Mouse (Mus musculus): ENCODE measurements at regions not wholly inside any gene's neighbourhood (a gene's known extent, or its start where the extent isn't known, plus 50 kb on each side); places are given as distances from the start of the nearest gene placed in this dataset.

DNA sequence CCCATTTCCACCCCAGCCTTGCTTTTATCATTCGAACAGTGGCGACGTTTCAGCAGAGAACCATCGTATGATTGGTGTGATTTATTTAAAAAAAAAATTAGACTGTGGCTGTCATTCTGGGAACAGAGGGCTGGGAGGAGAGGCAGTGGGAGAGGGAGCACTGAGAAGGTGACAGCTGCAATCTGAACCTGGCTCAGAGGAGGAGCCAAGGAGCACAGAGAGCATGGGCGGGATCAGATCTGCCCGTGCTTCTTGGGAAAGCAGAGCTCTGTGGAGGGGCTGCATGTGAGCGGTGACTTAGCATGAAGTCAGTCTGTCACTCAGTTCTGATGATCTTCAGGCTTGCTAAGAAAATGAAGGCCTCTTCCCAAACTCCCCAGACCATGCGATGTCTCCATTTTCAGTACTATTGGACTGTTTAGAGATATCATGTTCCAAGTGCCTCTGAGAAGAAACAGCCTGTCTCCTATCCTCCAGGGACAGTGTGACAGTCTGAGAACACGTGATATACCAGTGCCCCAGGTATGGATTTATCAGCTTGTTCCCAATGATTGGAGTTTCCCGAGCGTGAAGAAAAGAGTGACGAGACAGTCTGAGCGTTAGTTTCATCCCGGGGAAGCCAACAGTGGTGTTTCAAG is 129.3 kb downstream of the Nufip1 start:
- WGBS: 78% methylated on average over 14 of the region's 14 CpGs
- no peak for ATAC-seq (ENCODE audit: insufficient read depth, low FRiP score)
- Histone ChIP-seq H3K27ac (ENCODE audit: low read length) (no peak overlapping the region), H3K9ac (ENCODE audit: low read length) (no peak overlapping the region), H3K36me3 (ENCODE audit: control insufficient read depth, insufficient read depth, low read length) (no peaks in the 10 kb centered on the region), H3K4me2 (ENCODE audit: low read depth, low read length) (no peak overlapping the region), H3K9me3 (replicated peaks; ENCODE audit: control insufficient read depth, low read length) (no peaks in the 10 kb centered on the region), H3K4me3 (replicated peaks; ENCODE audit: low read length) (no peak overlapping the region), H3K27me3 (ENCODE audit: control insufficient read depth, insufficient read depth, low read length) (no peaks in the 10 kb centered on the region), H3K4me1 (ENCODE audit: control insufficient read depth, insufficient read depth, low read length) (peaks cover 11% of the 10 kb centered on the region; the same call in 1 of the 2 replicates)

DNA sequence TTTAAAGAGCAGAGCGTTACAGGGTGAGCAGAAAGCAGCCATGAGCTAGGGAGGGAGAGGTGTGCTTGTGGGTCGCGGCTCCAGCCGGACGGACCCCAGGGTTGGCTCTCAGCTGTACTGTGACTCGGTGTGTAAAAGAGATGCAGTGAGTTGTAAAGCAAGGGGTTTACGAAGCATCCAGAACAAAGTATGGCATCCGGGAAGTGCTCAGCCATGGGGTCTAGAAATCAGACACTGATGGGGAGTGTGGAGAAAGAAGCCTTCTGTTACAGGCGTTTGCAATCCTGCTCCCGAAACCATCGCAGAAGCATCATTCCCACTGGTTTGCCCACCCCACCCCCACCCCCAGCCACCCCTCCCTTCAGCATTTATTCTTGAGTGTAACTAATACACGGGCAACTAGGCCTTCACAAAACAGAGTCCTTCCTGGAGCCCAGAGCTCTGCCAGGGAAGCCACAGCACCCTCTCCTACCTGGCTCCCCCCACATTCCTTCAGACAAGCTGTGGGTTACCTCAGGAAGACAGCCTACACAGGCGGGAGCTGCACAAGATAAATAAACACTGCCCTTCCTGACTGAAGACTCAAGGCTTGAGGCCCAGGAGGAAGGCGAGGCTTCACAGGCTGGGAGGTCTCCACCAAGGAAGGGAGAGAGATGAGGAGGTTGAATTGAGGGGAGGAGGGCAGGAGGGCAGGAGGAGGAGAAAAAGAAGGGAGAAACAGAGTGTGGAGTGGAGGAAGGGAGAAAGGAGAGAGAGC is 133.1 kb downstream of the Nufip1 start:
- H3K27ac ChIP-seq (ENCODE audit: low read length): no peak overlapping the region
- H3K4me2 ChIP-seq (ENCODE audit: low read depth, low read length): no peak overlapping the region
- H3K4me1 ChIP-seq (ENCODE audit: control insufficient read depth, insufficient read depth, low read length): peaks cover 11% of the 10 kb centered on the region; the same call in 1 of the 2 replicates
- H3K9ac ChIP-seq (ENCODE audit: low read length): no peak overlapping the region
- no peaks in the 10 kb centered on the region for H3K9me3 ChIP-seq (replicated peaks; ENCODE audit: control insufficient read depth, low read length)
- WGBS: 62% methylated on average over 14 of the region's 14 CpGs
- peak; percentile 67; the same call in 1 of the 2 replicates for ATAC-seq (ENCODE audit: insufficient read depth, low FRiP score)
- no peaks in the 10 kb centered on the region for H3K36me3 ChIP-seq (ENCODE audit: control insufficient read depth, insufficient read depth, low read length)
- no peaks in the 10 kb centered on the region for H3K27me3 ChIP-seq (ENCODE audit: control insufficient read depth, insufficient read depth, low read length)
- H3K4me3 ChIP-seq (replicated peaks; ENCODE audit: low read length): no peak overlapping the region

DNA sequence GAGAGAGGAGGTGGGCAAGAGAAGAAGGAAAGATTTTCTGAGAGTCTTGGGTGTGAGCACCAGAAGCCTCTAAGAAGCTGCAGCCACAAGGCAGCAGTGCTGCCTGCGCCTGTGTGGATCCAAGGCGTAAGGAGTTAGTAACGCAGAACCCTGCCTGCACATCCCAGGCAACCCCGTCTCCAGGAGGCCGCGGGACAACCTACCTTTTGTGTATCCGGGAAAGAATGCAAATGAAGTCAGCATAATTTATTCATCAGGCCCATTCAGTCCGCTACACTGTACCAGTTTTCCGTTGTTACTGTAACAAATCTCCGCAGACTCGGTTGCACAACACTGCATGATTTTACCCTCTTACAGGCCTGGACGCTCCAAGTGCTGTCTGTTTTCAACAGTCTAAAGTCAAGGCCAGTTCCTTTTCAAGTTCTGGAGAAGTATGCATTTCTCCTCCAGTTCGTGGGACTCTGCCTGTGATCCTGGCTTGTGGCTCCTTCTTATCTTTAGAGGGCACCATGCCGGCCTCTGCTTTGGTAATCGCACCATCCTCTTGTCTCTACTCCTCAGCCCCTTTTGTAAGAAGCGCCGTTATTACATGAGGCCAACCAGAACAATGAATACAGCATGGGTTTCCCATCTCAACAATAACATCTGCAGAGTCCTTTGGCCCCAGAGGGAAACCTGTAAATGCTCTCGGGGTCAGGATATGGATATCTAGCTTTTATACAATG is 133.8 kb downstream of the Nufip1 start:
- no peaks in the 10 kb centered on the region for H3K27me3 ChIP-seq (ENCODE audit: control insufficient read depth, insufficient read depth, low read length)
- H3K4me2 ChIP-seq (ENCODE audit: low read depth, low read length): no peak overlapping the region
- H3K9ac ChIP-seq (ENCODE audit: low read length): no peak overlapping the region
- ATAC-seq (ENCODE audit: insufficient read depth, low FRiP score): no peak
- H3K9me3 ChIP-seq (replicated peaks; ENCODE audit: control insufficient read depth, low read length): no peaks in the 10 kb centered on the region
- H3K4me1 ChIP-seq (ENCODE audit: control insufficient read depth, insufficient read depth, low read length): peaks cover 11% of the 10 kb centered on the region; the same call in 1 of the 2 replicates
- H3K4me3 ChIP-seq (replicated peaks; ENCODE audit: low read length): no peak overlapping the region
- 48% methylated on average over 18 of the region's 18 CpGs for WGBS
- H3K27ac ChIP-seq (ENCODE audit: low read length): no peak overlapping the region
- H3K36me3 ChIP-seq (ENCODE audit: control insufficient read depth, insufficient read depth, low read length): no peaks in the 10 kb centered on the region

DNA sequence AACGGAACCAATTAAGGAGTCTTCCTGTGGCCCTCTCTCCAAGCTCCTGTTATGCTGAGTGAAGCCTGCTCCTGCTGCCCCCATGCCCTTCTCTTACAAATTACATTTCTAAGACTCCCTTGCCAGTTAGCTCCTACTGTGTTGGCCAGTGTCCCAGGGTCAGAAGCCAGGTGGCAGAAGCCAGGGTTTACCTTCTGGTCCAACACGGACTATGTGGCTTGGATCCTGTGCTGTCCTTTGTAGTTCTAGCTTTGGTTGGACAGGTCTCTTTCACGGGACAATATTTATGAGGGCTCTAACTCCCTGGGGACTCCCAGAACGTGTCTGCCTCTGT is 134.3 kb downstream of the Nufip1 start:
- Histone ChIP-seq H3K4me2 (ENCODE audit: low read depth, low read length) (no peak overlapping the region), H3K27me3 (ENCODE audit: control insufficient read depth, insufficient read depth, low read length) (no peaks in the 10 kb centered on the region), H3K9me3 (replicated peaks; ENCODE audit: control insufficient read depth, low read length) (no peaks in the 10 kb centered on the region), H3K27ac (ENCODE audit: low read length) (no peak overlapping the region), H3K36me3 (ENCODE audit: control insufficient read depth, insufficient read depth, low read length) (no peaks in the 10 kb centered on the region), H3K4me3 (replicated peaks; ENCODE audit: low read length) (no peak overlapping the region), H3K4me1 (ENCODE audit: control insufficient read depth, insufficient read depth, low read length) (peaks cover 11% of the 10 kb centered on the region; the same call in 1 of the 2 replicates), H3K9ac (ENCODE audit: low read length) (no peak overlapping the region)
- 69% methylated on average over 4 of the region's 4 CpGs for WGBS
- no peak for ATAC-seq (ENCODE audit: insufficient read depth, low FRiP score)

DNA sequence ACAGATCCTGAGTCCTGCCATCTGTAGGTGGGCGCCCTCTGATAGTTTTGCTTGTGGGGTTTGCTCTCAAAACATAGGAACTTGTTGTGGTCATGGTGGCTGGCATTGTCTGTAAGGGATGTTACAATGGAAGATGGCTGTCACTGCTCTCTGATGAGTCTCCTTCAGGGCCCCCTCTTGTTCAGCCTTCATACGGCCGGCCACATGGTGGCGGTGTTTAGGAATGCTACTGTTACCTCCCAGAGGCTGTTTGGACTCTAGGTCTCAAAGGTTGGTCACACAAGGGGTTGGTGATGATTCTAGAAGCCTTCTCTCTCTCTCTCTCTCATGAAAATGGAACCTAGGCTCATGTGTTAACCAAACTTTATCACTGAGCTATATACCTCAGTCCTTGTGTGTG is 137.0 kb downstream of the Nufip1 start:
- Histone ChIP-seq H3K9me3 (replicated peaks; ENCODE audit: control insufficient read depth, low read length) (no peaks in the 10 kb centered on the region), H3K4me1 (ENCODE audit: control insufficient read depth, insufficient read depth, low read length) (peaks cover 11% of the 10 kb centered on the region; the same call in 1 of the 2 replicates), H3K27ac (ENCODE audit: low read length) (no peak overlapping the region), H3K4me3 (replicated peaks; ENCODE audit: low read length) (no peak overlapping the region), H3K36me3 (ENCODE audit: control insufficient read depth, insufficient read depth, low read length) (no peaks in the 10 kb centered on the region), H3K4me2 (ENCODE audit: low read depth, low read length) (no peak overlapping the region), H3K27me3 (ENCODE audit: control insufficient read depth, insufficient read depth, low read length) (no peaks in the 10 kb centered on the region), H3K9ac (ENCODE audit: low read length) (no peak overlapping the region)
- ATAC-seq (ENCODE audit: insufficient read depth, low FRiP score): no peak
- 82% methylated on average over 4 of the region's 4 CpGs for WGBS

DNA sequence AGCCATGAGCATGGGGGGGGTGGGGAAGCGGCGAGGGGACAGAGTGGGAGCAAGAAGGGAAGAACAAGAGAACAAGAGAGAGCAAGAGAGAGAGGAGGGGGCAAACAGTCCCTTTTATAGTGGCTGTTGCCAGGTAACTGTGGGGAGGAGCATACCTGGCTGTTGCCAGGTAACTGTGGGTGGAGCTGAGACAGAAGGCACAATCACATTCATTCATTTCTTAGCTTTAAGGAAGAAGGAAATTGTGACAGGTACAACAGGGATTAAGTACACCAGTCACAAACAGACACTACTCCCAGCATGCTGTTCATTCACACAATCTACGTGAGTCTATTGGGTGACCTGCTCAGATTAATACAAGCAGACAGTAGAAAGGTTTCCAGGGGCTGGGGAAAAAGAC is 143.2 kb downstream of the Nufip1 start:
- Histone ChIP-seq H3K4me3 (replicated peaks; ENCODE audit: low read length) (no peak overlapping the region), H3K4me2 (ENCODE audit: low read depth, low read length) (no peak overlapping the region), H3K27me3 (ENCODE audit: control insufficient read depth, insufficient read depth, low read length) (no peaks in the 10 kb centered on the region), H3K9ac (ENCODE audit: low read length) (no peak overlapping the region), H3K4me1 (ENCODE audit: control insufficient read depth, insufficient read depth, low read length) (no peaks in the 10 kb centered on the region; the same call in 1 of the 2 replicates), H3K36me3 (ENCODE audit: control insufficient read depth, insufficient read depth, low read length) (no peaks in the 10 kb centered on the region), H3K27ac (ENCODE audit: low read length) (no peak overlapping the region), H3K9me3 (replicated peaks; ENCODE audit: control insufficient read depth, low read length) (no peaks in the 10 kb centered on the region)
- 79% methylated on average over 3 of the region's 3 CpGs for WGBS
- peak; percentile 23; the same call in 1 of the 2 replicates for ATAC-seq (ENCODE audit: insufficient read depth, low FRiP score)

DNA sequence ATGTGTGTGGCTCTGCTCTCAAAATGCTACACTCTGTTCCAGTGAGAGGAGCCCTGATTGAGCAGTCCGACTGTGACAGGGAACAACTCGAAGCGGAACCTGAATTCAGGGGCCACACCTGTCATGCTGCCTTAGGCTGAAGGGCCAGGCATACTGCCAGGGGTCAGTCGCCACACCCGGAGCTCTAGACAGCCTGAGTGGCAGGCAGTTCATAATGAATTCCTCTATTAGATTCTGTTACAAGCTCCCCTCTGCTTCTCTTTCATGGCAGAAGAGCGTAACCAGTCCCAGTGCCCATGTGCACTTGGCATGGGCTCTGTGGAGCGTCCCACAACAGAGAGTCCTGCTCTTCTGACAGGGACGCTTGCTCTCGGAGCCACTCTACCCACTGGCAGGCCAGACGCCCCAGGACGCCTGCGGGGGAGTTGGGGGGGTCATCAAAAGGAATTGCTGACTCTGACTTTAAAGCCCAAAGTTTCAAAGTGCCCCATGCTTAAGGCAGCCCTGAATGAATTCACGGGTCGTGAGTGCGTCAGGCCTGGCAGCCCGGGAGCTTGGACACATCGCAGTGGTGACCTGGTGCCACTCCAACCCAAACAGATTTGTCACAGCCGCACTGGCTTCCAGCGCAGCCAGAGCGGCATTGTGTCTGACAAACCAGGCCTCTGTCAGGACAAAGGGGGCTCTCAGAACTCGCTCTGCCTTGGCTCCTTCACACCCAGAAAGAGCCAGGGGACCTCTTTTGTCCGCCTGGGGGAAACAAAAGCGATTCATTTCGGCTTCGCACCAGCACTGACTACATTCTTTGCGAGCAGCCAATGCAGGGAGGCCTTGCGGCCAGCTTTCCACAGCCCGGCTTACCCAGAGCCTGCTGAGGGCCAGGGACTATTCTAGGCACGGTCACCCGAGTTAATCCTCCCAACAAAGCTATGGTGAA is 144.1 kb downstream of the Nufip1 start:
- H3K36me3 ChIP-seq (ENCODE audit: control insufficient read depth, insufficient read depth, low read length): no peaks in the 10 kb centered on the region
- H3K4me2 ChIP-seq (ENCODE audit: low read depth, low read length): no peak overlapping the region
- H3K9me3 ChIP-seq (replicated peaks; ENCODE audit: control insufficient read depth, low read length): no peaks in the 10 kb centered on the region
- no peaks in the 10 kb centered on the region; the same call in 1 of the 2 replicates for H3K4me1 ChIP-seq (ENCODE audit: control insufficient read depth, insufficient read depth, low read length)
- peak; percentile 42; the same call in 1 of the 2 replicates for ATAC-seq (ENCODE audit: insufficient read depth, low FRiP score)
- 41% methylated on average over 30 of the region's 30 CpGs for WGBS
- no peak overlapping the region for H3K27ac ChIP-seq (ENCODE audit: low read length)
- H3K4me3 ChIP-seq (replicated peaks; ENCODE audit: low read length): no peak overlapping the region
- peak overlapping the region; percentile 37 for H3K9ac ChIP-seq (ENCODE audit: low read length)
- no peaks in the 10 kb centered on the region for H3K27me3 ChIP-seq (ENCODE audit: control insufficient read depth, insufficient read depth, low read length)

DNA sequence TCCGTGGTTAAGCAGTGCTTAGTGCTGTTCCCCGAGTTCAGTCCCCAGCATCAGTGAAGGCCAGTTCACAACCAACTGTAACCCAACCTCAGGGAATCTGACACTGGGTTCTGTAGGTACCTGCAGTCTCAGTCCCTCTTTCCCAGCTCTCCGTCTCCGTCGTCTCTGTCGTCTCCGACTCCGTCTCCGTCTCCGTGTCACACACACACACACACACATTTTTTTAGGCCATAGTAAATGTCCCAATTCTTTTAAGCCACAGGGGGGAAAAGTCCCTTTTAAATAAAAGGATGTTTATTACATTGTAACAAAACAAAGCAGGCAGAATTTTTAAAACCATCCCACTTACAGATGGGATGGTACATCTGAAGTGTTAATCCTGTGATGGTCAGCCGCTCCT is 145.3 kb downstream of the Nufip1 start:
- 92% methylated on average over 11 of the region's 11 CpGs for WGBS
- Histone ChIP-seq H3K4me1 (ENCODE audit: control insufficient read depth, insufficient read depth, low read length) (no peaks in the 10 kb centered on the region; the same call in 1 of the 2 replicates), H3K9me3 (replicated peaks; ENCODE audit: control insufficient read depth, low read length) (no peaks in the 10 kb centered on the region), H3K4me2 (ENCODE audit: low read depth, low read length) (no peak overlapping the region), H3K27me3 (ENCODE audit: control insufficient read depth, insufficient read depth, low read length) (no peaks in the 10 kb centered on the region), H3K4me3 (replicated peaks; ENCODE audit: low read length) (no peak overlapping the region), H3K36me3 (ENCODE audit: control insufficient read depth, insufficient read depth, low read length) (no peaks in the 10 kb centered on the region), H3K9ac (ENCODE audit: low read length) (no peak overlapping the region), H3K27ac (ENCODE audit: low read length) (no peak overlapping the region)
- ATAC-seq (ENCODE audit: insufficient read depth, low FRiP score): no peak

Data from stomach, embryonic 16.5 days (tissue).